Mouse (Mus musculus): ENCODE data around the gene Chd3.
A peak's percentile ranks its signal among the peaks of the same experiment; 100 is the strongest.

DNA sequence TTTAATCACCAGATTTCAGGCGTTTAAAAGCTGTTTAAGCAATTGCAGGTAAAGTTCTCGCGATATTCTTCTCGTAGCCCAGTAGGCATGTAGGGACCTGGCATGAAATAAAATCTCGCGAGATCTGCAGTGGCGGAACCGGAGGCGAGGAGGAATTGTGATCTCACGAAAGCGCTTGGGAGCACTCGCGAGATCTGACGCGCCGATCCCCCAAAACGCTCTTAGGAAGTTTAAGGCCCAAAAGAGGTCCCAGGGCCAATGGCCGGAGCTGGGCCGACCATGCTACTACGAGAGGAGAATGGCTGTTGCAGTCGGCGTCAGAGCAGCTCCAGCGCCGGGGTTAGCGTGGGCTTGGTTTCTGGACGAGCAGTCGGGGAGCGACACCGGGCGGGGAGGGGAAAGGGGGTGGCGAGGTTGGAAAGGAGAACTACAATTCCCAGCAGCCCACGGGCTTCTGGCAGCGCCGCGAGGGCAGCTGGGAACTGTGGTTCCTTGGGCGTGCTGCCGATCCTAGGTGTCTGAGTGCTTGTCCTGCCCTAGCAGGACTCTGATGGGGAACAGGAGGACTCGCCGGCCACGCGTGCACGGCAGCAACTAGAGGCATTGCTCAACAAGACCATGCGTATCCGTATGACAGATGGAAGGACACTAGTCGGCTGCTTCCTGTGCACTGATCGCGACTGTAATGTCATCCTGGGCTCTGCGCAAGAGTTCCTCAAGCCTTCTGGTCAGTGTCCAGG is 26.6 kb upstream of the Chd3 start:
- TF ChIP-seq CTCF (IDR thresholded peaks at IDR 0.05; ENCODE audit: low read depth) (no peak), EP300 (IDR thresholded peaks at IDR 0.05; ENCODE audit: low read depth) (peak; percentile 99)

All from heart, postnatal 0 days (tissue).